Mouse (Mus musculus): ENCODE results near the gene Slc43a2. TPM values are rescaled to one million over a fixed set of nuclear protein-coding genes. Genes with fewer than 3 reads are reported as not detected.
A peak's percentile ranks its signal among the peaks of the same experiment; 100 is the strongest.

Gene Slc43a2
- polyA plus RNA-seq, 1 experiment, result 11.3 TPM

DNA sequence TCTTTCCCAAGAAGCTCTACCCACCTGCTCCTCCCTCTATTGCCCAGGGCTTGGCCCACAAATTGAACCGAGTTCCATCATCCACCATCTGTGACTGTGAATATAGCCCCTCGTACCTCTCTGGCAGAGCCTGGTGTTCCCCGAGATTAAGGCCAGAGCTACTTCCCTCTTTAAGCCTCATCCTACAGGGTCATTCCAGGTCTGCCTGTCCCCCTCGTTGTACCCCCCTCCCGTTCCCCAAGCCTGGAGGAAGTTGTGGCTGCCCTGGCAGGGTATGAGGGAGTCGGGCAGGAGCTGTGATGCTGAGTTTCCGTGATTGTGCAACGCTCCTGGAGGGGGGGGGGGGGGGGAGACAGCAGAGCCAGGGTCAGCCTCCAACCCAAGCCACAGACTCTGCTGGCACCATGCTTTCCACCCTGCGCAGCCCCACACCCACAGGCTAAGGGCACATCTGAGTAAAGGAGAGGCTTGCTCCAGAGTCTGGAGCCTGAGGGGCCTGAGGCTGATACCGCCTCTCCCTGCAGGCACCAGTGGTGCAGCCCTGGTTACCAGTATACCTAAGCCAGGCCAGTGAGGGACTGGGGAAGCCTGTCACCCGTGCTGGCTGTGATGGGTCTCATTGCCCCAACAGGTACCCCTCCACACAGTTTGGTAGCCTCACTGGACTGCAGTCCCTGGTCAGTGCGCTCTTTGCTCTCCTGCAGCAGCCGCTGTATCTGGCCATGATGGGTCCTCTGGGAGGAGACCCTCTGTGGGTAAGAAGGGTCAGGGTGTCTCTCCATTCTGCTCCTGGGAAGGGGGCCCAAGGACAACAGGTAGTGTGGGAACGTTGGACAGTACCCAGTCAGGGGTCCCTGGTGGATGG lies 39.9 kb downstream of the Slc43a2 start:
- DNase-seq (ENCODE audit: low spot score), result no peak

DNA sequence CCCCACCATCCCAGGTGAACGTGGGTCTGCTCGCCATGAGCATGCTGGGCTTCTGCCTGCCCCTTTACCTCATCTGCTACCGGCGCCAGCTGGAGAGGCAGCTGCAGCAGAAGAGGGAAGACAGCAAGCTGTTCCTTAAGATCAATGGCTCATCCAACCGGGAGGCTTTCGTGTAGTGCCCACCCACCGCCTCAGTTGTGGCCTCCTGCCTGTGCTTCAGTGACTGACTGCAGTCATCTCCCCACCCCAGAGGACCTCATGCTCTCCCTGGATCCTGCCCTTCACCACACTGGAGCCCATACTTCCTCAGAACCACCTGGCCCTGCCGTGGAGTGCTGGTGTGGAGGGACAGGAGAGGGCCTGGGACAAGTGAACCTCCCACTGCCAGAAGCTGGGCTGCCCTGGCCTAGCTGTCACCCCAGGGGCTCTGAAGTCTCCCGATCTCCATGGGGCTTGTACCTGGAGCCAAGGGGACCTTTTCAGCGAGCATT lies 40.9 kb downstream of the Slc43a2 start:
- DNase-seq (ENCODE audit: low spot score), result no peak

DNA sequence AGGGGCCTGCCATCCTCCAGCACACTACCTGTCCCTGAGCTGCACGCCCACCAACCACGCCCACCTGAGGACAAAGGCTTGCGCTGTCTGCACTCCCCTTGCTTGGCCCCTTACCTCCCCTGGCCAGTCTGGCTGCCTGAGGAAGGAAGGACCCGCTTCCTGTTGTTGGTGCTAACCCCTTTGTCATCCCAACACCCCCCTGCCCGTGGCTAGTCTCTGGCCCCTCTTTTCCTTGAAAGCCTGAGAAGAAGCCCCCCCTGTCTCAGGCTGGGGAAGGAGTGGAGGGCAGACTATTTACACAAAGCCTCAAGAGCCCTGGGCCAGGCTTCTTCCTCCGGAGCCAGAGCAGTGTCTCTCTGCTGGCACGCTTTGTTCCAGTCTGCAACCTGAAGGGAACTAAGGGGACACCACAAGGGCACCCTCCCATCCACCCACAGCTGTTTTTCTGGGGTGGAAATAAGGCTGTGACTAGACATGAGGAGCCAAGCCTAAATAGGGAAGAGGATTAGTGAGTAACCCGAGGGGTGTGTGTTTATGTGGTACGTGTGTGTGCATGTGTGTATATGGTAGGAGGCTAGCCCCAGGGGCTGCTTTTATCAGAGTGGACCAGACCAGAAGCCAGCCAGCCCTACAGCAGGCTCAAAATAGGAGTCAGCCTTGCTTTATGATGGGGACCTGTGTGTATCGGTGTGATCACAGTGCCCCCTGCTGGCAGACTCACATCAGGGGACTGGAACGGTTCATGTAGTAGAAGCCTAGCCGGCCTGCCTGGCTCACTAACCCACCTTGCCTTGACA lies 41.6 kb downstream of the Slc43a2 start:
- peak; percentile 88 for DNase-seq (ENCODE audit: low spot score)

GRCm38 (mm10) chr11:75574378-75575123 lies 43.1 kb downstream of the Slc43a2 start:
- DNase-seq (ENCODE audit: low spot score), result no peak

- no peak for DNase-seq (ENCODE audit: low spot score)
Measured at GRCm38 (mm10) chr11:75575560-75576123, 44.1 kb downstream of the Slc43a2 start.

DNA sequence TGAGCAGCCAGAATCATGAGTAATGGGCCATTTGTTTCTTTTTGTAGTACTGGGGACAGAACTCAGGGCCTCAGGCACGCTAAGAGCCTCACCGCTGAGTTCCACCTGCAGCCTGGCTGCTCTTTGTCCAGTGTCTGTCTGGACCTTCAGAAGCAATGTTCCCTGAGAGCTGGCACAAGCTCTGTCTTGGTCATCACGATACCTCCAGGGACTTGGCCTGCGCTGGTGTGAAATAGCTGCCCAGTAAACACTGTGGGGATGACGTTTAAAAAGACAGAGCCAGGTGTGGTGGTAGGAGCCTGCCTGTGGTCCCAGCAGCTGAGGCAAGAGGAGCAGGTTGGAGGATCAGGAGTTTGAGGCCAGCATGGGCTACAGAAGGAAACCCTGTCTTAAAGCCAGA lies 47.1 kb downstream of the Slc43a2 start:
- DNase-seq (ENCODE audit: low spot score), result no peak

- no peak for DNase-seq (ENCODE audit: low spot score)
Measured at GRCm38 (mm10) chr11:75581495-75582149, 50.1 kb downstream of the Slc43a2 start.

GRCm38 (mm10) chr11:75583521-75583920 lies 52.0 kb downstream of the Slc43a2 start:
- DNase-seq (ENCODE audit: low spot score), result no peak

GRCm38 (mm10) chr11:75585061-75585460 lies 53.6 kb downstream of the Slc43a2 start:
- DNase-seq (ENCODE audit: low spot score), result no peak

DNA sequence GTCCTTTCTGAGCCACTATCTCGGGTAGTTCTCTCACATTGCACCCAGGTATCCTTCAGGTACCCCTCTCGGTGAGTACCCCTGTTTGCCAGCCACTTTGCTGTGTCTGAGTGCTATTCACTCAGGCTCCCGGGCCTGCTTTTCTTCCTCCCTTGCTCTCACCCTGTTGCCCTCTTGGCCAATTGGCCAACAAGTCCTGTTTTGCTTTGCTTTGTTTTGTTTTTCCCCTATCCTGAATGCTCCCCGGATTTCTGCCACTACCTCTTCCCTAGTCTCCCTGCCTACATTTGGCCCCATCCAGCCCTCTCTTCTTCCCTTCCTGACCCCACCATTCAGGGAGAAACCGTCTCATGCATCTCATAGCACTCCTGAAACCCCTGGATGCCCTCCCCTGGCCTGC lies 54.5 kb downstream of the Slc43a2 start:
- no peak for DNase-seq (ENCODE audit: low spot score)

- peak; percentile 21 for DNase-seq (ENCODE audit: low spot score)
Measured at GRCm38 (mm10) chr11:75586963-75587362, 55.5 kb downstream of the Slc43a2 start.

DNA sequence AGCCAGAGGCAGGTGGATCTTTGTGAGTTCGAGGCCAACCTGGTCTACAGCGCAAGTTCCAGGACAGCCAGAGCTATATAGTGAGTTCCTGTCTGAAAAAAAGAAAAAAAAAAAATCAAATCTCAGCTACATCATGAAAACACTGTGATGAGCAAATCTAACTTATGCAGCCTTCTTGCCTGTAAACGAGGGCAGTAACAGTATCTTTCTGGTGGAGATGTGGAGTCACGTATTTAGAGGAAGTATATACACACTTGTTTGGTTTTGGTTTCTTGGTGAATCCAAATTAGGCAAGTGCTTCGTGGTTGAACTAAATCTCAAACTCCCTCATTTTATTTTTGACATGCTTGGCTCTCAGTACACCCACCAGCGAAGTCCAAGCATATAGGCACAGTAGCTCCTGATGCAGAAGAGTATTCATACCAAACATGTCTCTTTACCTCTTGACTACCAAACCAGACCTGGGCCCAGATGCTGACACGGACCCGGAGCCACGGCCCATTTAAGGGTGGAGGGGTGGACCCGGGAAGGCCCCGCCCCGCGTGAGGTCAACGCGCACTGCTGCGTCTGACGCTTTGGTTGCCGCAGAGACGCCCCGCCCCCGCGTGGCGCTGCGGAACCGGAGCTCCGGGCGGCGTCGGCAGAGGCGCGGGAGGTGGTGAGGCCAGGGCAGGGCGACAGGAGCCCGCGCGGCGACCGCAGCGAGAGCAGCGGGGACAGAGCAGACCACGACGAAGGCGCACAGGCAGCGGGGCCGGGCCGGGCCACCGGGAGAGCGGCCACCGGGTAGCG lies 56.2 kb downstream of the Slc43a2 start, which contains the start of gene Pitpna:
Gene Pitpna (plus strand): TSS at position 605 of the 792 bp plus-strand sequence.
- DNase-seq (ENCODE audit: low spot score), result peak; percentile 91

DNA sequence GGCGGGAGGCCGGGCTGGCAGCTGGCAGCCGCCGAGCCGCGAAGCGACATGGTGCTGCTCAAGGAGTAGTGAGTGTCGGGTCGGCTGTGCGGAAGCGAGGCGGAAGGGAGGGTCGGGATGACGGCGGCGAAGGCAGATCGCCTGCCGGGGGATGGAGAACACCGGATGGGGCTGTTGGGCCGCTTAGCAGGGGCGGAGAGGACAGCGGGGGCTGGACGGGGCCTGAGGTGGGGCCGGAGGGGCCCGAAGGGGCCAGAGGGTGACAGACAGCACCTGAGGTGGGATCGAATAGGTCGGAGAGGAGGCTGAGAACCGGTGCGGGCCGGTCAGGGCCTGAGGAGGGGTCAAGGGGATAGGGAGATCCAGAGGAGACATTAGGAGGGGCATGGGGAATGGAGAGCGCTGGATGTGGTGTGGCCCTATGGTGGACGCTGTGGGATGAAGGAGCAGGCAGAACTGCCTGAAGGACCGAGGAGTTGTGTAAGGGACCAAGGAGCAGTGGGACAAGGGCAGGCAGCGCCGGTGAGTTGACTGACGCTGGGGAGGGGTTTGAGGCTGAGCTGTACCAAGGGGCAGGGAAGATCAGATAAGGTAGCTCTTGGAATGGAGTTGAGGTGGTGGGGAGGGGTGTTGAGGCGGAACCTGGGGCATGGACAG lies 56.9 kb downstream of the Slc43a2 start:
- DNase-seq (ENCODE audit: low spot score), result no peak

- DNase-seq (ENCODE audit: low spot score), result peak; percentile 23
Measured at GRCm38 (mm10) chr11:75592612-75593011, 61.1 kb downstream of the Slc43a2 start.

- no peak for DNase-seq (ENCODE audit: low spot score)
Measured at GRCm38 (mm10) chr11:75594431-75594830, 62.9 kb downstream of the Slc43a2 start.

- no peak for DNase-seq (ENCODE audit: low spot score)
Measured at GRCm38 (mm10) chr11:75595404-75595803, 63.9 kb downstream of the Slc43a2 start.

DNA sequence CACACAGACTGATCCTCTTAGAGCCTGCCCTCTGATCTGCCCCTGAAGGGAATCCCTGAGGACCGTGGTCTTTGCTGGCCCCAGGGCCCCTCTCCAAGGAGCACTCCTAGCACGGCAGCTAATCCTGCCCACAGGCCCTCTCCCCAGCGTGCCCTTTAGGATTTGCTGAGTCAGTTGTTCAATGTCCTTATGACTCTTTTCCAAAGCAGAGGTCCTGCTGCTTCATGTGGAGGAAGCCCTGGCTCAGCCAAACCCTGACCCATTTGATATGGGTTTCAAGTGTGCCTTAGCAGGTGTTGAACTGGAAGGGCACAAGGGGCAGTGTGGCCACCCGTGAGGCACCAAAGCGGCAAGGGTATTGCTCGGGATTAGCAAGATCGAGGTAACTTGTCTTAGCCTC lies 64.3 kb downstream of the Slc43a2 start:
- no peak for DNase-seq (ENCODE audit: low spot score)

DNA sequence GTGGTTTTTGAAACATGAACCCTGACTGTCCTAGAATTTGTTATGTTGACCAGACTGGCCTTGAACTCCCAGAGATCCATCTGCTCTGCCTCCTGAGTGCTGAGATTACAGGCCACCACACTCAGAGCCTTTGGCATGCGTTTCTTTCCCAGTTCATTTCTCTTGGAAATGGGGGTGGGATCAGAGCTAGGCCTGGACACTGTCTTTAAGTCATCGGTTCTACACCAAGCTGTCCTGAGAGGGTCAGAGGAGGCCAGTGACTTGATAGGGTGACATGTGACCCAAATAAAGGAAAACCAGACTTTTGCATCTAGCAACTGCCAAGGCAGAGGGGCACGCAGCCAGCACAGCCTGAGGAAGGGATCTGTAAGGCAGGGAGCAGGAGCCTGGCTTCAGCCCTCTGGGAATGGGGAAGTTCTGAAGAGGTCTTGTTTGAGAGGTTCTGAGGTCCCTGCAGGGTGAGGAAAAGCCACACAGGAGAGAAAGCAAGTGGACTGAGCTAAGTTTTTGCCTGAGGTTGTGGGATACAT lies 65.3 kb downstream of the Slc43a2 start:
- DNase-seq (ENCODE audit: low spot score), result no peak

DNA sequence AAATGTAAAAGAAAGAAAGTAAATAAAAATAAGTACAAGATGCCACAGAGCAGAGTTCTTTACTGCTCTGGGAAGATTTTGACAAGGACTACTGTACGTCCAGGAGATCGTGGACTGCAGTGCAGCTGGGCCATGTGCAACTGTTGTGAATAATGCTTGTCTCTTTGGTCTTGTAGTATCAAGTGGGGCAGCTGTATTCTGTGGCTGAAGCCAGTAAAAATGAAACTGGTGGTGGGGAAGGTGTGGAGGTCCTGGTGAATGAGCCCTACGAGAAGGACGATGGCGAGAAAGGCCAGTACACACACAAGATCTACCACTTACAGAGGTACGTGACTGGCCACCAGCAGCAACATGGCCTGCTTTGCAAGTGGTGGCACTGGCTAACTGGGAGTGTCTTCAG lies 66.5 kb downstream of the Slc43a2 start:
- DNase-seq (ENCODE audit: low spot score), result no peak

Data from urinary bladder, adult 2 months (tissue).